Mouse (Mus musculus): ENCODE data around the gene Cux2. TPM values are rescaled to one million over a fixed set of nuclear protein-coding genes. Genes with fewer than 3 reads are reported as not detected.

The Cux2 gene
- total RNA-seq, 2 experiments from 2014 or later: 187 to 216 TPM

- intact Hi-C loops (cut with DNase I): no loop called here
- no peak for DNase-seq (ENCODE audit: low spot score in 2 of 2)
Observed at GRCm38 (mm10) chr5:121817551-121817950, 232.4 kb downstream of the Cux2 start.

GRCm38 (mm10) chr5:121816611-121817010 lies 233.3 kb downstream of the Cux2 start:
- intact Hi-C loops (cut with DNase I): no loop called here

GRCm38 (mm10) chr5:121815867-121816380 lies 234.0 kb downstream of the Cux2 start:
- intact Hi-C loops (cut with DNase I): loop anchor here (2.0 kb wide), 1 partner anchor 21 kb away; the partner anchor contains the start of gene Sh2b3
- no peak for DNase-seq (ENCODE audit: low spot score in 2 of 2)

More at GRCm38 (mm10) chr5:121816611-121817010, 233.3 kb downstream of the Cux2 start:
- DNase-seq (ENCODE audit: low spot score in 2 of 2): no peak

- intact Hi-C loops (cut with DNase I): loop anchor here (2.0 kb wide), 1 partner anchor 22 kb away; the partner anchor contains the start of gene Sh2b3
- DNase-seq (ENCODE audit: low spot score in 2 of 2): no peak
Observed at GRCm38 (mm10) chr5:121815067-121815466, 234.8 kb downstream of the Cux2 start.

GRCm38 (mm10) chr5:121813744-121814143 lies 236.2 kb downstream of the Cux2 start:
- intact Hi-C loops (cut with DNase I): loop anchor here (2.0 kb wide), 1 partner anchor 23 kb away; the partner anchor contains the start of gene Sh2b3
- DNase-seq (ENCODE audit: low spot score in 2 of 2): no peak

GRCm38 (mm10) chr5:121812526-121813243 lies 237.2 kb downstream of the Cux2 start:
- DNase-seq (ENCODE audit: low spot score in 2 of 2): no peak
- intact Hi-C loops (cut with DNase I): no loop called here

- DNase-seq (ENCODE audit: low spot score in 2 of 2): no peak
Observed at GRCm38 (mm10) chr5:121811485-121811931, 238.4 kb downstream of the Cux2 start.

GRCm38 (mm10) chr5:121810331-121811151 lies 239.4 kb downstream of the Cux2 start:
- DNase-seq (ENCODE audit: low spot score in 2 of 2): no peak
- intact Hi-C loops (cut with DNase I): no loop called here

More at GRCm38 (mm10) chr5:121811485-121811931, 238.4 kb downstream of the Cux2 start:
- intact Hi-C loops (cut with DNase I): no loop called here

GRCm38 (mm10) chr5:121809667-121810224 lies 240.2 kb downstream of the Cux2 start:
- intact Hi-C loops (cut with DNase I): no loop called here
- no peak for DNase-seq (ENCODE audit: low spot score in 2 of 2)

GRCm38 (mm10) chr5:121808202-121808601 lies 241.7 kb downstream of the Cux2 start:
- no peak for DNase-seq (ENCODE audit: low spot score in 2 of 2)
- intact Hi-C loops (cut with DNase I): no loop called here

- DNase-seq (ENCODE audit: low spot score in 2 of 2): no peak
- intact Hi-C loops (cut with DNase I): no loop called here
Observed at GRCm38 (mm10) chr5:121807186-121807585, 242.7 kb downstream of the Cux2 start.

Small RNAs within 50 kb of the gene (microRNA-seq; reads per million reads assigned to microRNA genes)
- 12.7 reads per million, percentile 32 among the genes with 10 or more reads in this experiment for gene Mir7031

Other genes with a start within 250 kb of the Cux2 start
- 10 to 100 TPM; 22.0 to 22.5 TPM for gene Sh2b3, start 212.5 kb downstream of the Cux2 start, total RNA-seq (2021)
- gene Pheta1, start 201.1 kb downstream of the Cux2 start, total RNA-seq (2021): 10 to 100 TPM in 1 of 2 experiments, 1 to 10 TPM in 1; 9.1 to 11.4 TPM
- gene Myl2, start 50.8 kb upstream of the Cux2 start, total RNA-seq (2021): 1 to 10 TPM; 1.3 to 1.6 TPM
- under 1 TPM; 0.30 to 0.72 TPM for gene Ccdc63, start 90.7 kb upstream of the Cux2 start, total RNA-seq (2021)
- gene Ppp1cc, start 108.2 kb upstream of the Cux2 start, total RNA-seq (2021): 100 to 1,000 TPM; 154 to 200 TPM
- 1 to 10 TPM; 2.6 to 2.7 TPM for gene Hvcn1, start 156.7 kb upstream of the Cux2 start, total RNA-seq (2021)
- gene Tctn1, start 214.4 kb upstream of the Cux2 start, total RNA-seq (2021): 10 to 100 TPM; 12.2 to 14.5 TPM
- 10 to 100 TPM; 39.1 to 42.7 TPM for gene Pptc7, start 234.3 kb upstream of the Cux2 start, total RNA-seq (2021)